Mouse (Mus musculus) heart, postnatal 36 days (tissue): ENCODE results near the gene Gabpa. TPM values are rescaled to one million over a fixed set of nuclear protein-coding genes. Genes with fewer than 3 reads are reported as not detected.
A peak's percentile ranks its signal among the peaks of the same experiment; 100 is the strongest.

ENCODE experiments used
- DNase-seq, 2 experiments: peaks; one replicate each; pipeline ENCODE4 v3.0.0; 2021 to 2022
- intact Hi-C: fragments of 180-260 bp; cut with DNase I; formaldehyde crosslinking; loops from one replicate; pipeline ENCODE4 v1.15.1; 2025
- total RNA-seq, 2 experiments: library from RNA; stranded (reverse); gene quantifications; 2 replicates each; pipeline ENCODE4 v1.2.3; 2021

Gabpa gene
- total RNA-seq, 2 experiments from 2014 or later, result 37.0 to 47.7 TPM

GRCm38 (mm10) chr16:84838576-84838975, 3.9 kb downstream of the Gabpa start:
- no peak for DNase-seq
- intact Hi-C loops, result no loop called here

GRCm38 (mm10) chr16:84853492-84853891, 18.8 kb downstream of the Gabpa start:
- intact Hi-C loops, result no loop called here
- no peak for DNase-seq

GRCm38 (mm10) chr16:84864656-84865055, 29.9 kb downstream of the Gabpa start:
- DNase-seq, result no peak
- intact Hi-C loops, result no loop called here

DNA sequence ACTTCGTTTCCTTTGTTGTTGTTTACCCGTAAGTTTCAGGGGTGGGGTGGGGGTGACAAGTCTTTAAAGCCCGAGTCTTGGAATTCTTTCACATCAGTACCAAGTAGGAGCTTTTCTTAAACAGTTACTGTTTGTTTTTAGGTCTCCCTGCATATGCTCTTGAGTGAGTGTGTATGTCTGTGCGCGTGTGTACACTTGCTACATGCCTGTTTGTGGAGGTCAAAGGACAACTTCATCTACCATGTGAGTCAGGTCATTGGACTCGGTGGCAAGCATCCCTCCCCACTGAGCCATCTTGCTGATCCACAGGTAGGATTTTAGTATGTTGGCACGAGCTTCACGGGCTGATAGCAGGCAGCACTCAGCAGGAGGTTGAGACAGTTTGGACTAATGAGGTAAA, 39.1 kb downstream of the Gabpa start:
- DNase-seq, result no peak

GRCm38 (mm10) chr16:84875012-84875717, 40.4 kb downstream of the Gabpa start:
- intact Hi-C loops, result no loop called here
- DNase-seq, result peak; percentile 5 to 18

More for the DNA sequence above, 39.1 kb downstream of the Gabpa start:
- intact Hi-C loops, result no loop called here

- intact Hi-C loops, result no loop called here
- DNase-seq, result no peak
Measured at GRCm38 (mm10) chr16:84875718-84876035, 41.0 kb downstream of the Gabpa start.

DNA sequence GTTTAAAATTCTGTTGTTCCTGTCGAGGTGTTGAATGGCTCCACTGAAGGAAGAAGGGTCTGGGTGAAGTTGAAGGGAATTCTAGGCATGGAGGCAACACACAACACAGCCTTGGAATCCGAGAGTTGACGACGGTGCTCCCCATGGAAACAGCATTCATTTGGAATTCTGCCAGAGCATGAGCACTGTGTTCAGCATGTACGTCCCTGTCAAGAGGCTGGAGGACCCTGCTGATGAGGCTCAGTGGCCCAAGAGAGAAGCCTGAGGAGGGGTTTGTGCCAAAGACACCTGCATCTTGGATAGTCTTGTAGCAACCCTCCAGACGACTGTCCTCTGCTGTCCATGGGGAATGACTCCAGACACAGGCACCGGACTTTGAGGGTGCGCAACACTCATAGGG, 41.4 kb downstream of the Gabpa start:
- DNase-seq, result no peak
- intact Hi-C loops, result no loop called here

DNA sequence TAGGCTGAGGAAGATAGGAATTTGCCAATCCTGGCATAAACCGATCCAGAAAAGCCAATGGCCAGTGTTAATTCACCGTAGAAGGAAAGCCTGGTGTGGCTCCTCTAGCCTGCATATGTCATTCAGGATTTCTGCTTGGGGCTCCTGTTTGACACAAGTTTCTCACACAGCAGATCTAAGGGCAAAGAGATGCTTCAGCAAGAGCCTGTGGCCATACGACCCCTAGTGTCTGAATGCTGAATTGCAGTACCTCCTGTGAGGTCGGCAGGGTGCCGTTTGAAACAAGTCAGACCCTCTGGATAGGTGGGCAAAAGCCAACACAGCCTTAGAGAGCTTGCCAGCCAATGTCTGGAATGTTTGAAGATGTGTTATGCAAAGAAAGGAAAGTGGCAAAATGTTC, 44.4 kb downstream of the Gabpa start:
- intact Hi-C loops, result loop anchor here (1.0 kb wide), 1 partner anchor 144 kb away; the partner anchor contains the start of gene Mrpl39
- DNase-seq, result peak; percentile 67 to 80

GRCm38 (mm10) chr16:84881168-84881567, 46.4 kb downstream of the Gabpa start:
- intact Hi-C loops, result no loop called here
- DNase-seq, result no peak

DNA sequence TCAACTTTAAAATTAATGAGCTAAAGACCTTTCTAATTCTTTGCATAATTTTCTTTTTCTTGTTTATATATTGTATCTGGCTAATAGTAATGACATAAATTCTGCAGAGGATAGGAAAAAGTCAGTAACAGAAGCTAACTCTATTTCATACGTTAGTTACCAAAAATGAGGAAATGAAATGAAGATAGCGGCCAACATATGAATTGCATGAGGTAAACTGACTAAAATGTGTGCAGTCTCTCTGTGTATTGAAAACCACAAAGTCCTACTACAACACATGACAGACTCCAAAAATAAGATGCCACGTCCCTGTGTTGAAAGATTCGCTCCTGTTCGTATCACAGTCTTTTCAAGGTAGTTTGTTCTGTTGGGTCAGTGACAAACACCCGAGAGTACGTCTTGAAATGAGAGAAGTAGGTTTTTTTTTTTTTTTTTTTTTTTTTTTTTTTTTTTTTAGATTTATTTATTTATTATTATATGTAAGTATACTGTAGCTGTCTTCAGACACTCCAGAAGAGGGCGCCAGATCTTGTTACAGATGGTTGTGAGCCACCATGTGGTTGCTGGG, 47.1 kb downstream of the Gabpa start:
- intact Hi-C loops, result no loop called here
- no peak for DNase-seq

DNA sequence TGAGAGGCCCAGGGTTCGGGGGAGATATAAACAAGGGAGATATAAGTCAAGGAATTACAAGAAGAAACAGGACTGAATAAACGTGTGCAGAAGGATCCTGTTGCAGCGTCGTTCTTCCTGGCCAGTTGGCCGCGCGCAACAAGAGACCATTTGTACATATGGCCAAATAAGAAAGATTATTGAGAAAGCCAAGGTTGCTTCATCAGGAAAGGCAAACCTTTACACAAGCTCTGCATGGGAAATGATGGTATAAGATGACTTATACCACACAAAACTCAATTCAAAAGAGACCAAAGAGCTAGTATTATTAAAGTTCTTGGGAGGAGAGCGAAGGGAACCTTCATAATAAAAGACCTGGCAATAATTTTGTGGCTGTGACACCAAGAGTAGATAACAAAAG, 49.8 kb downstream of the Gabpa start:
- intact Hi-C loops, result no loop called here
- no peak for DNase-seq

DNA sequence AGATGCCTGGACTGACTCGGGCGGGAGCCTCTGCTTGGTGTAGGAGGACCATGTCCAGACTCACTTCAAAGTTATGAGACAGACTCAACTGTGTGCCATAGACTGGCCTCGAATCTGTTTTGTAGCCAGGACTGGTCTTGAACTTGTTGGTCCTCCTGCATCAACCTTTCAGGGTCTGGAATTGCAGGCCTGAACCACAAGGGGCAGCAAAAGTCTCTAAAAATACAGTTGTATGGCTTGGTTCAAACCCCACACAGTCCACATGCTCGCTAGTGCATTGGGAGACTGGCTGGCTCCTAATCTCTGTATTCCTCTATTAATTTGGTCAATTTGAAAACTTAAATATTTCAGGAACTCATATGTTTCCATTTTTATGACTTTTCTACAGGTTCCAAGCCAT, 68.3 kb downstream of the Gabpa start:
- intact Hi-C loops, result no loop called here
- no peak for DNase-seq

- intact Hi-C loops, result no loop called here
- DNase-seq, result no peak
Measured at GRCm38 (mm10) chr16:84911477-84912165, 76.9 kb downstream of the Gabpa start.

Other genes starting within 250 kb of the Gabpa start
- 10 to 100 TPM; 39.5 to 45.6 TPM for gene Mrpl39, start 99.2 kb upstream of the Gabpa start, total RNA-seq
- 10 to 100 TPM; 73.3 to 74.4 TPM for gene Jam2, start 60.8 kb upstream of the Gabpa start, total RNA-seq
- 1,000 to 10,000 TPM; 1,830 to 1,915 TPM for gene Atp5j, start 700 bp downstream of the Gabpa start, total RNA-seq